Mouse (Mus musculus): ENCODE measurements around the gene Insl6.

The Insl6 gene

GRCm38 (mm10) chr19:29325053-29325851 lies at the start of gene Insl6:
TSS of gene Insl6 (minus strand) at chr19:29325356.
- DNase-seq (ENCODE audit: low spot score), result peak; percentile 75

- DNase-seq (ENCODE audit: low spot score), result no peak
Observed at GRCm38 (mm10) chr19:29374947-29375346, 49.8 kb upstream of the Insl6 start.

GRCm38 (mm10) chr19:29373438-29373837 lies 48.3 kb upstream of the Insl6 start:
- DNase-seq (ENCODE audit: low spot score), result no peak

DNA sequence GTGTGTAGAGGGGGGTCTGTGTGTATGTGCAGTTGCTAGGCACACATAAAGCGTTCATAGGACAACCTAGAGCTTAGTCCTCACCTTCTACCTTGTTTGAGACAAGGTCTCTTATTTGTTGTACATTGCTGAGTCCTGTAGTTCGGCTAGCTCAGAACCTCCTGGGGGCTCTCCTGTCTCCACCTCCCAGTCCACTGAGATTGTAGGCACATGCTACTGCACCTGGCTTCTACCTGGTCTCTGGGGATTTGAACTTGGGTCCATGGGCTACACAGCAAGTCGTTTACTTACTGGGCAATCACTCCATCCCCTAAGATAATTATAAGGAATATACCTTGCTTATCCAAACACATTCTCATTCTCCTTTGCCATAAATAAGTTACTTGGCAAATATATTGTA lies 47.5 kb upstream of the Insl6 start:
- no peak for DNase-seq (ENCODE audit: low spot score)

GRCm38 (mm10) chr19:29372138-29372537 lies 47.0 kb upstream of the Insl6 start:
- no peak for DNase-seq (ENCODE audit: low spot score)

DNA sequence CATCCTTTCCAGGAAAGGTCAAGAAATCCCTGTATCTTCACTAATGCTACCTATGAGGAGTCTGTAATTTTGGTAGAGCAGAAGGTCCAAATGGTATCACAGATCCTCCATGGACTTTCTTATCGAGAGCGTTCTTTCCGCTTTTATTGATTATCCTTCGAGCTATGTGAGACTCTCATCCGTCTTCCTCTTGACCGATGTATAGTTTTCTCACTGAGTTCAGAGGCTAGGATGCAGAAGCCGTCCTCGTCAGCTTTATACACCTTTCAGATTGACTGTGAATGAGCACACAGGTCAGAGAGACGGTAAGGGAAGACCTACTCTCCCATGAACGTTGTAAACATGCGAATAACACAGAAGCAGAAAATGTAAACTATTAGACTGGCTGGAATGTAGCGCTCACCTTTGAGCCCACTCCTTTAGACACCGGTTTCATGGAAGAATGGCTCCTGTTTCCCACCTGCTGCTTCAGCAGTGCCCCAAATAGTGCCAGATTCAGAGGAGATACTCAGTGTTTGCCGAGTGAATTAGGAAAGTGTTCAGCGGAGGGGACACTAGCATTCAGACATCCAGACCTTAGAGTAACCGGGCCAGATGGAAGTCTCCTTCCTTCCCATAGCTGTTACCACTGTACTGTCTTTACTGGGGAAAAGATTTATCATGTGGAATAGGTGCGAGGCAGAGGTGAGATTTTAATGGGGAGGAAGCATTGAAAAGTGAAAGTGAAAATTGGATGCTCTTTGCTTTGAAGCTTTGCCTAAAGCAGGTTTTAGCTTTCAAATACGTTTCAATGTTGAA lies 46.3 kb upstream of the Insl6 start:
- DNase-seq (ENCODE audit: low spot score), result no peak

- DNase-seq (ENCODE audit: low spot score), result no peak
Observed at GRCm38 (mm10) chr19:29370545-29371283, 45.6 kb upstream of the Insl6 start.

DNA sequence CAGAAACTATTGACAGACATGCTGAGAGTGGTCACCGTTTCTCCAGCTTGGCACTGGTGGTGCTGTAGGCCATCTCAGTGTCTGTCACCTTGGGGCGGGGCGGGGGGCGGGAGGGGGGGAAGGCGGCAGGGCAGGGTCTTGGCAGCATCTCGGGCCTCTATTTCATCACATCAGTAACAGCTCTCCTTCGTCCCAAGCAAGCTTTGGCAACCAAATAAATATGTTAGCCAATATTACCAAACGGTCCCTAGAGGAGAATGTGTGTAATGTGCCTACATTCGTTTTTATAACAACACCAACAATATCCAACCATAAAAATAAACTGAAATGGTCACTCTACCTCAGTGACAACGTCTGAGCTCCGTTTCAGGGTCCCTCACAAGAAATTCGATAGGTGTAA lies 45.0 kb upstream of the Insl6 start:
- DNase-seq (ENCODE audit: low spot score), result no peak

DNA sequence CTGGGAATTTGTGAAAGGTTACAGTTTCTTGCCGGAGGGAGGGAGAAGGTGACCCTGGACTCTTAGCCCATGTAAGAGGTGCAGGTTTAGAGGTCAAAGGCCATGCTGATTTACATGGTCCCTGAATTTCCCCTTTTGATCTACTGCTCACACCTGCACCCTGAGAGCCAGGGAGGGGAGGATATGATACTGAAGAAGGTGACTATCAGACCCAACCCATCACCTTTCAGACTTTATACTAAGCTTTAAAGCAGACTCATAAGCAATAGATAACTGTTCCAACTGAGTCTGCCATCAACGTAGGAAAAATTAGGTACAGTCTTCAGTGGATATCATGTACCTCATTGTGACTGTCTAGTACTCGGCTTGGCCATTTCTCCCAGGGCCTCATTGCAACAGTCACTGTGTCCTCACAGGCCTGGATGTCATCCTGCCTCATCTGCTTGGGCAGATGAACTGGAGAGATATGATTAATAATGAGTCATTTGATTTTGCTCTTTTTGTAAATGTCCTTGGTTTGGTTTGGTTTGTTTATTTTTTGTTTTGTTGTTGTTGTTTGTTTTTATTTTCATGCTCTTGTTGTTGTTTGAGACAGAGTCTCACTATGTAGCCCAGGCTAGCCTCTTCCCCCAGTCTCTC lies 43.6 kb upstream of the Insl6 start:
- no peak for DNase-seq (ENCODE audit: low spot score)

DNA sequence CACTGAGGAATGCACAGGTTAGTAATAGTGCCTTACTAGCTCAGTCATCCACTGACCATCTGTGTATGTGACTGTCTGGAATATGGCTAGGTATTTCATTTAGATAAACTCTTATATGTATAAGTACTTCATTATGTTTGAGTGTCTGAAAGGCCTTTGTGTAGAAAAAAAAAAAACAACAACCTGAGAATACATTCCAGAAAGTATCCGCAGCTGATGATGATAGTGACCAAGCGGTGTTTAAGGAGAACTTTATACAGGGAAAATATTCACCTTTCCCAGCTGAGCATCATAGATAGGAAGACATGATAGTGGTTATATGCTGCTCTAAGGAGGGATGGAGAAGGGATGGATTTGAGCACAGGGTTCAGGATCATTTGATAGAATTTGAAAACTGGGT lies 42.9 kb upstream of the Insl6 start:
- no peak for DNase-seq (ENCODE audit: low spot score)

DNA sequence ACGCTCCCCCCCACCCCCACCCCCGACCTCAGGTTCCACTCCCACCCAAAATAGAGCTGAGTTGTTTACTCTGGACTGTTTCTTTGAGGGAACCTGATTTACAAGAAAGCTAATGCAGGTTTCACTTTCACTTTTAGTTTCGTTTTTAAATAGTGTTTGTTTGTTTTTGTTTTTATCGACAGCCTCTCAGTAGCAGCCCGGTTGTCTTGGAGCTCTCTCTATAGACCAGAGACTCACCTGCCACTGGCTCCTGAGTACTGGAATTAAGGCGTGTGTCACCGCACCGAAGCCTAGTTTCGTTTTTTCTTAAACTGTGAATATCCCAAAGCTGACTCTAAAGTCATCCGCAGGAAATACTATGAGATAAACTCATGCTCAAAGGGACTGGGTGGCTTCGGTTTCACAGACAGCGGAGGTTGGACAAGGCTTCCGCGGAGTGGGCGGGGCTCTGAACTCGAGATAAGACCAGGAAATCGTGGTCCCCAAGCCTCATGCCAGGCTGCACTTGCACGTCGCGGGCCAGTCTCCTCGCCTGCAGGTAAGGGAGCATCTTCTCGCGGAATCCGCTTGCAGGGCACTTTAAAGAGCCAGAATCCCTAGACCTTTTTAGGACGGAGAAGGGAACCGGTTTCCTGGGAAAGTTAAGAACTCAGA lies 41.9 kb upstream of the Insl6 start, which contains the start of the genes Plgrkt and Cd274:
Plgrkt (minus strand) TSS at position 422 of the 654 bp plus-strand sequence.
Cd274 (plus strand) TSS at position 487 of the 654 bp plus-strand sequence.
- DNase-seq (ENCODE audit: low spot score), result peak; percentile 66

- DNase-seq (ENCODE audit: low spot score), result no peak
Observed at GRCm38 (mm10) chr19:29366226-29366968, 41.2 kb upstream of the Insl6 start.

DNA sequence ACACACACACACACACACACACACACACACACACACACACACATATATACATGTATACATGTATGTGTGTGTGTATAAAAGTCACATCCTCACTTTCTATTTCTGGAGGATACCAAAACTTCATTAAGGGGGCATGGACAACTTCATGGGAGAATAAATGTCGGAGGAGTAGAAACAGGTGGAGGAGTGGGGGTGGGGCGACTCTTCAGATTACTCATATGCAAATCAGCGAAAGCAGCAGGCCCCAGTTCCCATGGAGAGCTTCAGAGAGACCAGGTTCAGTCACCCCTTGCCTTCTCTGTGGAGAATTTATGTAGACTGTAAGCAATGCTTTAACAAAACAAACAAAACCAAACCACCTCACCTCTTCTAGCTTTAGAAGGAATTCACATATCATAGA lies 39.9 kb upstream of the Insl6 start:
- no peak for DNase-seq (ENCODE audit: low spot score)

DNA sequence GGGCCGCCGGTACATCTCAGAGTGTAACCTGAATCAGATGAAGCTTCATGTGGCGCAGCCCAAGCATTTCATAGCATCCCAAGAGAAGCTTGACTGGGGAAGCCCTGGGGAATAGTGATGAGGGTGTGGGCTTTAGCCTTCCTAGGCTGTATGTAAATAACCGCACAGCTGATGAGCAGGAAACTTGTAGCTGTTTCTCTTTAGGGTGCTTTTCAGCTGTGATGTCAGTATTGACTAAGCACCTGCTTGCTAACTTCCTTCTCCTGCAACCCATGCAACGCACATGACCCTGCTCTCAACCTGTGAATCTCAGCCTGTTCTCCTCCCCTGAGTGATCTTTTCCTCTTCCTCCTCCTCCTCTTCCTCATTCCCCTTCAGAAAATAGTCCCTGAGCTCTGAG lies 38.9 kb upstream of the Insl6 start:
- no peak for DNase-seq (ENCODE audit: low spot score)

DNA sequence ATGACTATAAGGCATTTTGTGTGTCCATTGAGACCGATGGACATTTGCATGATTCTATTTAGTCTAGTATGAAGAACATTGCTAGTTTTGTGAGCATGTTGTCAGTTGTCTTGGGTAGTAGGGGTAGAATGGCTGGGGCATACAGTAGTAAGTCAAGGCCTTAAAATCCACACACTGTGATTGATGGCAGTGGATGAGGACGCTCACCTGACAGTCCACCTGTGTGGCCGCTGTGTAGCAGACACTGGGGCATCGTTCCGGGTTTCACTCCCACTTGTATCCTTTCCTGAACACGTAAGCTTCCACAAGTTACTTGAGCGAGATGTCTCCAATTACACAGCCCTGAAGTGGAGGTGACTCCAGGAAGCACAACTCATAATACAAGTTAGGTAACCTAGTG lies 38.4 kb upstream of the Insl6 start:
- DNase-seq (ENCODE audit: low spot score), result no peak

GRCm38 (mm10) chr19:29362173-29362930 lies 37.2 kb upstream of the Insl6 start:
- DNase-seq (ENCODE audit: low spot score), result no peak

DNA sequence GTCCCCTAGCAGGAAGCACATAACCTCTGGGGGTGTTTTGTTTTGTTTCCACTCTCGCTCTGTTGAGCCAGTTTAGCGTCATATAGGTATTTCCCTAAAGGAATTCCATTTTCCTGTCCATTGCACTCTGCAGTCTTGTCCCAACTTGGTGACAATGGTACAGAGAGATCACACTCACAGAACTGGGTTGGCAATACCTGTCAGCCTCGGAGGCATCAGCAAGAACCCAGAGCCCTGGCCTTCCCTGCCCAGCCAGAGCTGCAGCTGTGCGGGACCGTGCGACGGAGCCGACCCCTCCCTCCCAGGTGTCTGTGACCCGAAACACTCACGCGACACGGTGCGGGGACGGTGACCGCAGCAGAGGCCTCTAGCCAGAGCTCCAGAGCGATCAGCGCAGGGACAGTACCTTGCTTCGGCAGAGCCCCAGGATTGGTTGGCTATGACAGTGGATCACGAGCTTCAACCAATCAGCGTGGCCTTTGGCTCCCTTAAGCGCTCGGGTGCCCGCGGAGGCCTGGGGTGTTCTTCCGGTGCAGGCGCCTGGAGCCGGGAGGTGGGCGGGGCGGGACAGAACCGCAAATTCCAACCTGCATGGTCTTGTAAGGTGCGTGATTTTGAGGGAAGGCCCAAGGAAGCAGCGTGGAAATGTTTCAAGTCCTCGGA lies 36.4 kb upstream of the Insl6 start:
- DNase-seq (ENCODE audit: low spot score), result peak; percentile 77

GRCm38 (mm10) chr19:29360251-29360650 lies 35.1 kb upstream of the Insl6 start:
- DNase-seq (ENCODE audit: low spot score), result no peak

- no peak for DNase-seq (ENCODE audit: low spot score)
Observed at GRCm38 (mm10) chr19:29356281-29356680, 31.1 kb upstream of the Insl6 start.
